Mouse (Mus musculus) heart, embryonic 14.5 days (tissue): Measurements from ENCODE around the gene Spns3. TPM values are rescaled to one million over a fixed set of nuclear protein-coding genes. Genes with fewer than 3 reads are reported as not detected.

Experiments used
- ATAC-seq: fragments of 200-750 bp; cut with Nextera tagmentation; 2 replicates; pipeline ENCODE4 v1.8.0; 2017; ENCODE audit warnings: low read depth, moderate TSS enrichment; ENCODE audit not compliant: insufficient number of reproducible peaks, insufficient read depth, low FRiP score
- H3K27ac ChIP-seq, 2 experiments: fragments of 200-500 bp in 1 of 2; fragments of 300-500 bp in 1 of 2; sonication (generic) in 1 of 2; replicated peaks in 1 of 2; 2 replicates each; pipeline ENCODE4 v1.5.1; 2012 to 2014; ENCODE audit warnings: low read depth in 2 of 2, low read length in 2 of 2, control low read depth in 1 of 2, mild to moderate bottlenecking in 1 of 2, mixed read lengths in 1 of 2; ENCODE audit not compliant: control insufficient read depth in 1 of 2, insufficient read depth in 1 of 2
- H3K27me3 ChIP-seq: fragments of 300-500 bp; sonication (generic); 2 replicates; pipeline ENCODE4 v1.6.1; 2014; ENCODE audit warnings: mild to moderate bottlenecking, low read length, control low read depth; ENCODE audit not compliant: control insufficient read depth, insufficient read depth
- H3K36me3 ChIP-seq: fragments of 300-500 bp; sonication (generic); 2 replicates; pipeline ENCODE4 v1.6.1; 2014; ENCODE audit warnings: mild to moderate bottlenecking, control low read depth, low read length, mixed read lengths; ENCODE audit not compliant: control insufficient read depth, insufficient read depth
- H3K4me1 ChIP-seq, 2 experiments: fragments of 200-500 bp in 1 of 2; fragments of 300-500 bp in 1 of 2; sonication (generic) in 1 of 2; 2 replicates each; pipeline ENCODE4 v1.6.1; 2012 to 2014; ENCODE audit warnings: low read length in 2 of 2, control low read depth in 1 of 2, mixed read lengths in 1 of 2; ENCODE audit not compliant: control insufficient read depth in 2 of 2, insufficient read depth in 2 of 2
- H3K4me2 ChIP-seq: fragments of 300-500 bp; sonication (generic); 2 replicates; pipeline ENCODE4 v1.6.1; 2014; ENCODE audit warnings: mild to moderate bottlenecking, low read length
- H3K4me3 ChIP-seq, 2 experiments: fragments of 200-500 bp in 1 of 2; fragments of 300-500 bp in 1 of 2; sonication (generic) in 1 of 2; 2 replicates each; pipeline ENCODE4 v1.5.1; 2012 to 2014; ENCODE audit warnings: low read length in 2 of 2, mild to moderate bottlenecking in 2 of 2, control low read depth in 1 of 2, low read depth in 1 of 2, moderate library complexity in 1 of 2; ENCODE audit not compliant: control insufficient read depth in 1 of 2, insufficient read depth in 1 of 2
- H3K9ac ChIP-seq: fragments of 300-500 bp; sonication (generic); 2 replicates; pipeline ENCODE4 v1.6.1; 2014; ENCODE audit warnings: mild to moderate bottlenecking, low read length
- H3K9me3 ChIP-seq: fragments of 300-500 bp; sonication (generic); 2 replicates; pipeline ENCODE4 v1.6.1; 2016; ENCODE audit warnings: low read length, control low read depth; ENCODE audit not compliant: control insufficient read depth
- WGBS: fragments of 180-500 bp; shearing (Covaris S2); extraction: QIAGEN DNeasy Blood & Tissue Kit; methylation state at CpG from one replicate; pipeline ENCODE4 v1.1.7; 2014; 5-methylcytosine and 5-hydroxymethylcytosine counted together
- polyA plus RNA-seq: library from polyadenylated mRNA; unstranded; fragments of >200 nt; fragmentation: Nextera tagmentation; extraction: Ambion mirVana; gene quantifications from 2 replicates; pipeline ENCODE4 v1.2.1, GENCODE M21; 2014

The Spns3 gene
- polyA plus RNA-seq, 1 experiment from 2014 or later, result 0.09 TPM

- Histone ChIP-seq H3K36me3 (no peaks in the 10 kb centered on the region), H3K4me1 (no peaks in the 10 kb centered on the region), H3K9ac (no peak overlapping the region), H3K27ac (no peak overlapping the region), H3K27me3 (no peaks in the 10 kb centered on the region), H3K4me3 (no peak overlapping the region), H3K4me2 (no peak overlapping the region), H3K9me3 (0 out of 2 replicates have a peak, but pooled peaks cover 4% of the 10 kb centered on the region)
- ATAC-seq, result no peak
- WGBS, result 75% methylated on average over 5 of the region's 5 CpGs
These were observed 19.2 kb downstream of the Spns3 start for GRCm38 (mm10) chr11:72531144-72531543.

- peaks cover 2 to 10% of the 10 kb centered on the region in 2 experiments; a peak in 2 of 4 replicates for H3K4me1 ChIP-seq
- H3K36me3 ChIP-seq, result no peaks in the 10 kb centered on the region
- H3K9me3 ChIP-seq, result no peaks in the 10 kb centered on the region
- no peak overlapping the region for H3K4me2 ChIP-seq
- H3K27me3 ChIP-seq, result no peaks in the 10 kb centered on the region
- H3K27ac ChIP-seq, result no peak overlapping the region
- no peak overlapping the region for H3K9ac ChIP-seq
- 80% methylated on average over 4 of the region's 4 CpGs for WGBS
- H3K4me3 ChIP-seq, result no peak overlapping the region
- ATAC-seq, result no peak
These were observed 24.1 kb downstream of the Spns3 start for GRCm38 (mm10) chr11:72526190-72526589.

- no peak for ATAC-seq
- no peaks in the 10 kb centered on the region for H3K36me3 ChIP-seq
- no peaks in the 10 kb centered on the region for H3K9me3 ChIP-seq
- H3K4me2 ChIP-seq, result no peak overlapping the region
- no peak overlapping the region for H3K27ac ChIP-seq
- no peaks in the 10 kb centered on the region for H3K27me3 ChIP-seq
- H3K4me1 ChIP-seq, result peaks cover 2 to 10% of the 10 kb centered on the region in 2 experiments; a peak in 2 of 4 replicates
- no peak overlapping the region for H3K9ac ChIP-seq
- no peak overlapping the region for H3K4me3 ChIP-seq
- WGBS, result 54% methylated on average over 4 of the region's 4 CpGs
These were observed 26.6 kb downstream of the Spns3 start for GRCm38 (mm10) chr11:72523711-72524110.

GRCm38 (mm10) chr11:72522616-72523041 lies 27.7 kb downstream of the Spns3 start:
- no peaks in the 10 kb centered on the region for H3K9me3 ChIP-seq
- H3K4me1 ChIP-seq, result peaks cover 2 to 10% of the 10 kb centered on the region in 2 experiments; a peak in 2 of 4 replicates
- 0 out of 4 replicates have a peak overlapping the region, but pooled peaks of 1 of the 2 experiments have one; percentile 0 for H3K27ac ChIP-seq
- no peaks in the 10 kb centered on the region for H3K36me3 ChIP-seq
- 50% methylated on average over 5 of the region's 5 CpGs for WGBS
- no peak overlapping the region for H3K9ac ChIP-seq
- no peaks in the 10 kb centered on the region for H3K27me3 ChIP-seq
- no peak overlapping the region for H3K4me2 ChIP-seq
- no peak for ATAC-seq
- no peak overlapping the region for H3K4me3 ChIP-seq

GRCm38 (mm10) chr11:72521598-72522541 lies 28.4 kb downstream of the Spns3 start:
- no peaks in the 10 kb centered on the region for H3K36me3 ChIP-seq
- no peak overlapping the region for H3K9ac ChIP-seq
- ATAC-seq, result no peak
- no peak overlapping the region for H3K4me2 ChIP-seq
- WGBS, result 66% methylated on average over 5 of the region's 5 CpGs
- H3K4me3 ChIP-seq, result no peak overlapping the region
- H3K9me3 ChIP-seq, result no peaks in the 10 kb centered on the region
- peaks cover 2 to 10% of the 10 kb centered on the region in 2 experiments; a peak in 2 of 4 replicates for H3K4me1 ChIP-seq
- H3K27me3 ChIP-seq, result no peaks in the 10 kb centered on the region
- H3K27ac ChIP-seq, result no peak overlapping the region

GRCm38 (mm10) chr11:72519895-72520294 lies 30.4 kb downstream of the Spns3 start:
- WGBS, result 50% methylated on average over 3 of the region's 3 CpGs
- H3K27ac ChIP-seq, result no peak overlapping the region
- peaks cover 2 to 10% of the 10 kb centered on the region in 2 experiments; a peak in 2 of 4 replicates for H3K4me1 ChIP-seq
- no peaks in the 10 kb centered on the region for H3K9me3 ChIP-seq
- no peak overlapping the region for H3K4me2 ChIP-seq
- no peak overlapping the region for H3K4me3 ChIP-seq
- ATAC-seq, result no peak
- H3K27me3 ChIP-seq, result no peaks in the 10 kb centered on the region
- no peaks in the 10 kb centered on the region for H3K36me3 ChIP-seq
- no peak overlapping the region for H3K9ac ChIP-seq

GRCm38 (mm10) chr11:72519189-72519588 lies 31.1 kb downstream of the Spns3 start:
- ATAC-seq, result no peak
- WGBS, result 55% methylated on average over 4 of the region's 4 CpGs

More at GRCm38 (mm10) chr11:72519189-72519588, 31.1 kb downstream of the Spns3 start:
- Histone ChIP-seq H3K9ac (no peak overlapping the region), H3K36me3 (no peaks in the 10 kb centered on the region), H3K4me3 (no peak overlapping the region), H3K4me2 (no peak overlapping the region), H3K9me3 (no peaks in the 10 kb centered on the region), H3K27ac (no peak overlapping the region), H3K27me3 (no peaks in the 10 kb centered on the region), H3K4me1 (peaks cover 2 to 10% of the 10 kb centered on the region in 2 experiments; a peak in 2 of 4 replicates)
